Mouse (Mus musculus) kidney, adult 11 months (tissue): ENCODE data around the gene Fam81a.

ENCODE experiments used
- DNase-seq: peaks from one replicate; pipeline ENCODE4 v3.0.0; 2022

The Fam81a gene

DNA sequence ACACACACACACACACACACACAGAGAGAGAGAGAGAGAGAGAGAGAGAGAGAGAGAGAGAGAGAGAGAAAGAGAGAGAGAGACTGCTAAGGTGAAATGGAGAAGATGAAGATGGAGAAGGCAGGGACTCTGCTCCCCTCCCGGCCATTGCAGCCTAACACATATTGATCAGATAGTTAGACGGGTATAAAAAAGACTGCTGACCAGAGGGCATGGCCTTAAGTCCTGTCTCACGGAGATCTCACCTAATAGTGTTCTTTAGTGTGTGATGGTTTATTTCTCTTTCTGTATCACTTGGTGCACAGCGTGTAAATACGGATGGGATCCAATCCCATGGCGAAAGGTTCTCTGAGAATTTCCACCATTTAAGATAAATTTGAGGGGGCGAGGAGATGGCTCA is at the start of gene Fam81a:
TSS of gene Fam81a (minus strand) at position 101 of the 400 bp plus-strand sequence.
- DNase-seq = no peak

DNA sequence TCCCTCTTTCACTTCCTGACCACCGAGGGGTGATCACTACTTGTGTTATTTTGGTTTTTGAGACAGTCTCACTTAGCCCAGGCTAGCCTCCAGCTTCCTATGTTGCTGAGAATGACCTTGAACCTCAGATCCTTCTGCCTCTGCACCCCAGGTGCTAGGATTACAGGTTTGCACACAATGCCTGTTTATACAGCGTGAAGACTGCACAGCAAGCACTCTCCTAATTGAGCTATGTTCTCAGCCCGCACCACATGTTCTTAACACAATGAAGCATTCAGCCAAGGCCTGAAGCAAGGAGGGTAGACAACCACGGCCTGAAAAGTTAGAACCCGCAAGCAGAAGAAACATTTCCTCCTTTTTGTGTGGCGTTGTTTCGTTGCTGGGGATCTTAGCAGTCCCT is 40.3 kb upstream of the Fam81a start:
- no peak for DNase-seq

DNA sequence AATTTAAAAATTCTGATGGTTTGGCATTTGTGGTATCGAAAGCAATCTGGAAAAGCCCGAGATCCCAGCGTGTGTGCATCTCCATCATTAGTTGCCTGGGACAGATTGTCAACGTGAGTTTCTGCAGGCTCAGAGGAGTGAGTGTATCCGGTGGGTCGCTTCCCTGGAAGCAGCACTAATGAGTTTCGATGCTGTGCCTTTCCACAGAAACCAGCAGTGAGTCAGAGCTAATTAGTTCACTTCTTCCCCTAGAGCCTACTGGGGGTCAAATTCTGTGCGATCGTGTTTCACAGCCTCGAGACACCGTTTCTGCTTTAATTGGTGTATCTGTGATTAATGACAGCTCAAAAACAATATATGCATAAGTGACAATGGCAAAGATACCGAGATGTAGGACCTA is 39.4 kb upstream of the Fam81a start:
- no peak for DNase-seq

DNA sequence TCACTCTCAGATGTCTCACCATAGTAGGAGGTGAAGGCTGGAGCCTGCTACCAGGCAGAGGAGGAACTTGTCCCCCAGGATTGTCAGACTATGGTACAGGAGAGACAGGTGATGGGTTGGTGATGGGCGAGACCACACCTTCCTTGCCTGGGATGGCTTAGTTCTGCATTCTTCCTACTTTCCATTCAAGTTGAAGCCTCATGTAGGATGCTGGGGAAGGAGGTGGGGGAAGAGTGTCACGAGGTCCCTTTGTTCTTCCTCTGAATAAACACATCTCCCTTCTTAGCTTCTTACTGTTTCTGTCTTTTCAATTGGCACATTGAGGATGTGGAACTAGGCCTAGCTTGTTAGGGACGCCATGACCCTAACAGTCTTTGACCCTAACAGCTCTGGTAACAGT is 33.9 kb upstream of the Fam81a start:
- DNase-seq = no peak

DNA sequence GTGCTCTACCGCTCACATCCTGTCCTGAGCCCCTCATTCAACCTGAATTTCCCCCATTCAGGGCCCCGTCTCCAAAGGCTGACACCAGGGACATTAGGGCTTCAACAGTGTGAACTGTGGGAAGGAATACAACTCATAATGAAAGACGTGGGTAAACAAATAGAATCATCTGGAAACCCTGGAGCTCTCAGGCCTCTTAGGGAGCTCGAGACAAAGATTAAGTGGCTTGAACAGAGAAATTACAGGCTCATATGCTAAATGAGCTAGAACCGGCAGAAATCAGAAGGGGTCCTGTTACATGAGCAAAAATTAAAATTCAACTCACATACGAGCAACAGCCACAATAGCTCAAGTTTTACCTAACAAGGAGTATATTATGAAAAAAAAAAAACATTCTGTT is 32.5 kb upstream of the Fam81a start:
- no peak for DNase-seq

DNA sequence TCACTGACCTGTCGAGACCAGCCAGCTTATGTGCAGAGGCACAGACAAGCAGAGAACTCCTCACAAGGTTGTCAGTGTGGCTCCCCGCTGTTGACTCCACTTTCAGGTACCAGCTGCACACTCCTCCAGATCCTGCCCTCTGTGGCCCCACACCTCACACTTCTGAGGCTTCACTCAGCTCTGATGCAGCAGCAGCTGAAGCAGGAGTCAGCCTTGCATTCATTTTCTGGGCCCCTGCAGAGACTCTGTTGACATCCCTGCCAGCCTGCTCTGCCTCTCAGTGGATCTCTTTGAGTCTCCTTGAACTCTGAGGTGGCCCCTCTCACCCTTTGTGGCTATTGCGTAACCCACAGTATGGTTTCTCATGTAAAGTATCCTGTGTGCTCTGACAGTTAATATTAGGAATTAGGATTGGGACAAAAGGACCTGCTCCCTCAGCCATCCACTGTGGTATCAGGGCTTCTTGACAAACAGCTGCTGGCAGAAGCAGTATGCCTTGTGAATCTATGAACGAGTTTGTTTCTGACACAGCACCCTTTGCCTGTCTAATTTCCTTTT is 32.0 kb upstream of the Fam81a start:
- DNase-seq = no peak

DNA sequence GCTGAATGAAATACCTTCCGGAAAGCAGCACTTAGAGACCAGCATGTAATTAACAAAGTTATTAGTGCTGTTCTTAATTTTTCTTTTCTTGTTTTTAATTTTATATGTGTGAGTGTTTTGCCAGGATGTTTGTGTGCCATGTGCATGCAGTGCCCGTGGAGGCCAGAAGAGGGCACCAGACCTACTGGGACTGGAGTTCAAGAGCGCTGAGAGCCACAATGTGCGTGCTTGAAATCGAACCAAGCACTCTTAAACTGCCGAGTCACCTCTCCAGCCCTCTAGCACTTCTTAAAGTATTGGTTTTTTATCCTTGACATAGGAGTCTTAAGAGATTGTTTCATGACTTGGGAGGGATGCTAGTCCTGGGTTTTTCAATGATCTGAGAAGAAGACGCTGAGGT is 26.6 kb upstream of the Fam81a start:
- no peak for DNase-seq

DNA sequence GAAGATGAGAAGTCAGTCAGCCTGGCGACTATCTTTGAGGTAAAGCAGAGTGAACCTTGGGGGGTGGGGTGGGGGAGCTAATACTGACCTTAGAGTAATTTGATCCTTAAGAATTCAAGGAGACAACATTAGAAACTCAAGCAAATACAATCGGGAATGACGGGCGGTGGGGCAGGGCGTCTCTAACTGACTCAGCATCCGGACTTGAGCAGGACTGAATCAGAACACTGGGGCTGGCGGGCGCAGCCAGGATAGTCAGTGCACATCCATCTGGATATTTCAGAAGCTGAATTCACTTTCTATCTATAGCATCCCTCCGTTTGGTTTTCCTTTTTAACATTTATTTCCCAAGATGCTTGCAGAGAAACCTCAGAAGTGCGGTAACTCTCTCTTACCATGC is 17.7 kb upstream of the Fam81a start:
- no peak for DNase-seq

DNA sequence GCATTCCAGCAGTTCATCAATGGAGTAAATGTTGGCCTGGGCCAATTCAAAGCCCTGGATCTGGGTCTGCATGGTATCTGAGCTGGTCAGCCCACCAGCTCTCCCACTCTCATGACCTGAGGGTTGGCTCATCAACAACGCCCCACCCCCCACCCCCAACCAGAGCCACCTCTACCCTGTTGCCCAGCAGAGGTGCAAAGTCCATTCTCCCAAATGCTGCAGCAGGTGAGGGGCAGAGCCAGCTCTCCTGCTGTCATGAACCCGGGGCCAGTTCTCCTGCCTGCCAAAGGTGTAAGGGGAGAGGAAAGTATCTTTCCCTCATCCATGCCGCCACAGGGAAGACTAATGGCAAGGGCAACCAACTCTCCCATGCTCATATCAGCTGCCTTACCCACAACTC is 5.3 kb upstream of the Fam81a start:
- no peak for DNase-seq

DNA sequence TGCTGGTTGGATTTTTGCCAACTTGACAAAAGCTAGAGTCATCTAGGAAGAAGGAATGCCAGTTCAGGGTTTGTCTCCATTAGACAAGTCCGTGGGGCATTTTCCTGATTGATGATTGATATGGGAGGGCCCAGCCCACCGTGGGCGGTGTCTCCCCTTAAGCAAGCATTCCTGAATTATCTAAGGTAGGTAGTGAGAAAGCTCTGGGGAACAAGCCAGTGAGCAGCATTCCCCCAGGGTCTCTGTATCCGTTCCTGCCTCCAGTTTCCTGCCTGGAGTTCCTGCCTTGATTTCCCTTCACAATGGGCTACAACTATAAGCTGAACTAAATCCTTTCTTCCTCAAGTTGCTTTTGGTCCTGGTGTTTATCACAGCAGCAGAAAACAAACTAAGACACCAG is 3.1 kb upstream of the Fam81a start:
- DNase-seq = no peak

DNA sequence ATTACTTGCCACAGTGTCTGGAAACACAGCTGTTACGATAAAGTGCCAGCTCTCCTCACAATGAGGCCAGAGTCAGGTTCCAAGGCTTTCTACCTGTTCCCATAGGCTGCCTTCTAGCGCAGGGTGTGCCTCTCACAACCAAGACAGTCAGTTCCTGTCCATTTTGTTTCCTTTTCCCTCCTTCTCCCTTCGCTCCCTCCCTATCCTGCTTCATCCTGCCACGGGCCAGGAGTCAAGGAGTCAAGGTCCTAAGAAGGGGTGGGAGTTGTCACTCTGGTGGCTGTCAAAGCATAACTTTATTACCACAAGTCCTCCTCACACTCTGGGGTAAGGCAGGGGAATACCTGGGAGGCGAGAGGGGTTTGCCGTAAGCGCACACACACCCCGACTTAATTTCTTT is 966 bp upstream of the Fam81a start:
- peak; percentile 21 for DNase-seq

DNA sequence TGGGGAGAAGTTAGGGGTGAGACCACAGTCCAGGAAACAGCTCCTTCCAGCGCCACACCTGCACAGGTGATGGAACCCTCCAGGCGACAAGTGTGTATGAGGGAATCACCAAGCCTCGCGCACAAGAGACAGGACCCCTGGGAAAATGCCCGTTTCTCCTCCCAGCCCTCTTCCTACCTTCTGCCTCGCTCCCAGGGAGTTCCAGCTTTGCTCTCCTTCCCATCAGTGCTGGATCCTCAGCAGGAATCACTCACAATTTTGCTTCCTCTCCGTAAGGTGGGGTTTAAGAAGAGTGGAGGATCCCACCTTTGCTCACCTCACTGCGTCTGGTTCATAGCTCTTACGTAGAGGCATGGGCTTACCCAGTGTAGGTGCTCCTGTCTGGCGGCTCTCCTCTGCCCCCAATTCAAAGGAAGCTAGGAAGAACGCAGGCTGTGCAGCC is 454 bp downstream of the Fam81a start:
- DNase-seq = no peak

DNA sequence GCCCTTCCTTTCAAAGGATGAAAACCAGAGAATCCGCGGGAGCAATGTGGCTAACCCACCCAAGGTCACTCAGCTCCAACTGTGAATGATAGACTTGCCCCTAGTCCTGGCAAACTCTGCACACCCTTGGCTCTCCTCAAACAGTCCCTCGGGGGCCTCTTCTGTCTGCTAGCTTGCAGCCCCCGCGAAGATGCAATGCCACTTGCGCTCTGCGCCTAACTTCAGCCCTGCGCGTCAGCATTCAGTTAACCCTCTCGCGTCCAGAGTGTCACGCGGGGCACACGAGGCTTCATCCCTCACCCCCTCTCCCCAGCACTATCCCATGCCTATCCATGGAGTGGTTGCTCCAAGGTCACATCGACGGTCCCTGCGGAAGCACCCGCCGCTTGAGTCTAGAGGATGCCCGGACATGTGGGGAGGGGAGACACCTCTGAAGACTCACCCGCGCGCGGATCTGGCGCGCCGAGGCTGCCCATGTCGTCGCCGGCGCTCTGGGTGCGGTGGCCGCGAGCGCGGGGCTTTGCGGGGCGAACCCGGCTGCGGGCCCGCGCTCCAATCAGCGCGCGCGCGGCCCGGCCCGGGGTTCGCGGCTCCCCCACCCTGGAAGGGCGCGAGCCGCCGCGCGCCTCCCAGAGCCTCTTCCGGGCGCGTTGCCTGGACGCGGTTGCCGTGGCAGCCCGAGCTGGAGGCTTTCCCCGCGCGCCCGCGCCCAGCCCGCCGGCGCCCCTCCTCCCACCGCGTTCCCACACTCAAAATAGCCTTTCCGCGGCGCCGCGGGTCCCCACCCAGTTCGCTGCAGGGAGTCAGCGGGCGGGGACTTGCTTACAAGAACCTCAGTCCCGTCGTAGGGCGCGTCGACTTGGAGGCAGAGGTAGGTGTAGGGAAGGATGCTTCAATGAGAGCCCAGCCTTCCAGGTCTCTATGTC is 1.2 kb downstream of the Fam81a start:
- DNase-seq = peak; percentile 57

DNA sequence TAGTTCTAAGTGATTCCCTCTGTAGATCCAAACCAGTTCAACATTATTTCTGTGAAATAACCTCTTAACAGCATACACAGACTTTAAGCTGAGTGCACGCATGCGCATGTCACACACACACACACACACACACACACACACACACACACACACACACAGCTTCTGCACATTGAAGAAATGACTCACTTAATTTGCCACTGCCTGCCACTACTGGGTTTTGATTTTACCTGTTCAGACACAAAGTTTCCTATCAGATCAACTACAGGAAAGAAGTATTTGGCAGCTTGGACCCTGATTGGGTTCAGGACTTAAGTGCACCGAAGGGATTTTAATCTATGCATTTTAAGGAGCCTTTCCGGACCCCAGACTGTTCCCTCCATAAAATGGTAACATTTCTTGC is 2.0 kb downstream of the Fam81a start:
- DNase-seq = peak; percentile 7

DNA sequence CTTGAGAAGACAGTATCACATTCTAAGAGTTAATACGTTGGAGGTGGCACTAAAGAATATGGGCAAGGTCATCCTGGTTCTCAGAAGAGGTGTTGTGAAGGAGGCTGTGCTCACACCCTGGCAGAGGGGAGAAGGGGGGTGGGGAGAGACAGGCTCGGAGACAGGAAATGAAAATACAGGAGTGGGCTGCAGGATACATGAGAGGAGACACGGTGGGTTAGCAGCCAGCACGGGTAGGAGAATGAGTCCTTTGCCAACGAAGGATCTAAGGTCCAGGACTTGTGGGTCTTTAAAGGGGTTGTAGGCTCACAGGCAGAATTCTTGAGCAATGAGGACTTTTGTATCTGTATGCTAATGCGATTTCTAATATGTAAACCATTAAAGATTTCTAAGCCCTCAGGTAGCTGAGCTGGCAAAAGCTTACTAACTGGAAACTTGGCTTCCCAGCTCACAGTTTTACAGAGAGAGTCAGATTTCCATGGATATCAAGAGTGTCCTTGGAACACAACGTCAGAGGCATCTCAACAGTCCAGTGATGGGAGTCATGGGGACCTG is 3.0 kb downstream of the Fam81a start:
- peak; percentile 74 for DNase-seq

DNA sequence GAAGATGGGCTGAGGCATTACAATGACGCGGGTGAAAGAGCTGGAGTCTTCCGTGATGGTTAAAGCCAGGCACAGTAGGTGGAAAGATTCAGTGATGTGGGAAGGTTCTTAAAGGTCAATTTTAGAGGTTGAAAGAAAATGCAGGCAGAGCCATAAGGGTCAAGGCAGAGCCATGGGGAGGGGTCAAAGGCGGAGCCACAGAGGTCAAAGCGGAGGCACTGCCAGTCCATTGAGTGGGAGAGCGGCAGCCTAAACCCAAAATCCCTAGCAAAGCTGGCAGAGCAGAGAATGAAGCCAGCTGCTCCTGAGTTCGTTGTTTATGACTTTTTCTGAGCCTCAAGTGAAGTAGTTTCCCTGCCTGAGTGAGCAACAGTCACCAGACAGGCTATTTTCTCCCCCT is 3.8 kb downstream of the Fam81a start:
- DNase-seq = peak; percentile 67

DNA sequence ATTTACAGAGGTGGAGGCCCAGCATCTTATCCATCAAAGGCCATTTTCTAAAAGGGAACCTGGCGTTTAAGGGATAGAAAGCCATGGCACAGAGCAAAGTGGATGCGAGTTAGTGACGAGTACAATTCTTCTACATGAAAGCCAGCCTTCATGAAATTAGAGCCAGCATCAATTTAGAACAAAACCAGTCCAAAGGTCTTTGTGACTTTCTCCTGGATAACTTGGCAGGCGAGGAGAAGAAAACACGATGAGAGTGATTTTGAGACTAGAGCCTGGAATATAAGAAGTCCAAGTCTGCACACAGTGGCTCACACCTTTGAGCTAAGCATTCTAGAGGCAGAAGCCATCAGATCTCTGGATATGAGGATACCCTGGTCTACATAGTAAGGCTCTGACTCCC is 4.4 kb downstream of the Fam81a start:
- peak; percentile 22 for DNase-seq

DNA sequence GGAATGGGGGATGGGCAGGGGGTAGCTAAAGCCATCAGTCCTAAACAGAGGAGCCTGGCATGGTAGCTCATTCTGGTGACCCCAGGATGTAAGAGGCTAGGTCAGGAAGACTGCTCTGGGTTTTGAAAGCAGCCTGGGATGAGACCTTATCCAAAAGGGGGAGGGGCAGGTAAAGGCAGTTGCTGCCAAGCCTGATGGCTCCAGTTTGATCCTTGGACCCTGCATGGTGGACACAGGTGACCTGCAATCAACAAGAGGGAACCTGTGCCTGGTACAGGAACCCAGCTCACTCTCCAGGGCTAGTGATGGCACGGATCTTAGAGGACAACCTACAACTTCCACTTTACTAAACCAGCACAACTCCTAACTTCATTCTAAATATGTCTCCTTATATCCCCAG is 7.2 kb downstream of the Fam81a start:
- peak; percentile 14 for DNase-seq

DNA sequence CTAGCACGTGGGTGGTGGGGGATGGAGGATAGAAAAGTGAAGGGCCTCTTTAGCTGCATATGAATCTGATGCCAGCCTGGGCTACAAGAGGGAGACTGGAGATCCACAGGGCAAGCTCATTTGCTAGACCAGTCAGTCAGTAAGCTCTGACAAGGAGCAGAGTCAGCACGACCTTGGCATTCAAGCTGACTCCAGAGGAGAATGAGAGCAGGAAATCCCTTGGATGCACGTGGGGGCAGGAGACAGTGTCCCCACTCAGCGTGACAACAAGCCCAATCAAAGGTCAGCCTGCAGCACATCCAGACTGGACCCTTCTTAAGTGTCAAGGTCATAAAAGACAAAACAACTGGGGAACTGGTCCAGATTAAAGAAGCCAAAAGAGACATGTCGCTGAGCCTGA is 7.6 kb downstream of the Fam81a start:
- no peak for DNase-seq

DNA sequence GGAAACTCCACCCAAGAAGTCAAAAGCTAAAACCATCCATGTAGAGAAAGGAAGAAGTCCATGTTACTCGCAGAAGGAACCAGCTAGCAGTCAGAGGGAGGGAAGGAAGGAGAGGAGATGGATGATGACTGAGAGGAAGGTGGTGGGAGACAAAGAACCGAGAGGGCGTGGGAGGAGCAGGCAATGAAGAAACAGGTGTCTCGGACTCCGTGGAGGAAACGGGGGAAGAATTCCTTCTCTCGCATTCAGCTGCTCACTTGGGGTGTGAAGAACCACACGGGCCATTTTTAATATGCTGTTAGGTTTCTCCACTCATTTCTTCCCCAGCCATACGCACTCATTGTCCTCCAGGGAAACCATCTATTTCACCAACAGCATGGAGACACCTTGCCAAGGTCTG is 8.1 kb downstream of the Fam81a start:
- no peak for DNase-seq

DNA sequence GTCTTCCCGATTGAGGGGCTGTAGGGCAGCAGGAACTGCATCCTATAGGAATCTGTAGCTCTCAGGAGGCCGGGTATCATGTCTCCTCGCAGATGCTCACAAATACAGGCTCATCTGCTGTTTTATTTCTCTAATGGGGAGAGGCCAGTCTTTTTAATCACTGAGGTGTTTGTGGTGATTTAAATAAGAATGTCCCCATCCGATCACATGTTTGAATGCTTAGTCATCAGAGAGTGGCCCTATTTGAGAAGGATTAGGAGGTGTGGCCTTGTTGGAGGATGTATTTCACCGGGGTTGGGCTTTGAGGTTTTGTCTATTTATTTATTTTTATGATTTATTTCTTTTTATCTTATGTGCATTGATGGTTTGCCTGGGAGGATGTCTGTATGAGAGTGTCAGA is 11.6 kb downstream of the Fam81a start:
- no peak for DNase-seq

DNA sequence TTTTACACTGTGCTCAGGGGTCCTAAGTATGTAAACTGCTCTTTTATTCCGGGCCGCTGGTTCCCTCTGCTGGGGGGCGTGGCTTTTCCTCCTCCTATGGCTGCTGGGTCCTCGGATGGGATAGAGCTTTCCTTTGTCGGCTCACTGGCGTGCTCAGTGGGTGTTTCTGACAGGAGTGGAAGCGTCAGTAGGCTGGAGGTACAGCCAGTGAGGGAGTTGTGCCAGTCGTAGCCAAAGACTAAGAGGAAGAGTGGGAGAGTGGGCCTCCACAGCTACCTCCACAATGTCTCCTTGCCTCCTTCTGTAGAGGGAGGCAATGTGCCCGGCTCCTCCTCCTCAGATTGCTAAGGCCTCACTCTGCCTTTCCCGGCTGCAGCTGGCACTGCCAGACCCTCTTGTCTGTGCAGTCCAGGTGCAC is 30.5 kb downstream of the Fam81a start:
- no peak for DNase-seq

DNA sequence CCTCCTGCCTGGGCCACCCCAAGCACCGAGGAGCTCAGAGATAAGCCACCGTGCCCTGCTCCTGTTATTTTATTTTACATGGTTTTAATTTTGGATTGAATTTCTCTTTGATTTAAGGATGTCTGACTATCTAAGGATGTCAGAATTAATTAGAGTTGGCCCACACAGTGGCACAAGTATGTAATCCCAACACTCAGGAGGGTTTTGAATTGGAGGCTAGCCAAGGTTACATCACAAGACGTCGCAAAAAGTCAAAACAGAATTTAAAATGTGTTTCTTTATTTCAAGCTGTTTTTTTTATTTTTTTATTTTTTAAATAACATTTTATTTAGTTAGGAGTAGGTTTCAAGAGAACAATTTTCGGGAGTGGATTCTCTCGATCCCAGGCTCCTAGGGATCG is 31.5 kb downstream of the Fam81a start:
- DNase-seq = no peak

DNA sequence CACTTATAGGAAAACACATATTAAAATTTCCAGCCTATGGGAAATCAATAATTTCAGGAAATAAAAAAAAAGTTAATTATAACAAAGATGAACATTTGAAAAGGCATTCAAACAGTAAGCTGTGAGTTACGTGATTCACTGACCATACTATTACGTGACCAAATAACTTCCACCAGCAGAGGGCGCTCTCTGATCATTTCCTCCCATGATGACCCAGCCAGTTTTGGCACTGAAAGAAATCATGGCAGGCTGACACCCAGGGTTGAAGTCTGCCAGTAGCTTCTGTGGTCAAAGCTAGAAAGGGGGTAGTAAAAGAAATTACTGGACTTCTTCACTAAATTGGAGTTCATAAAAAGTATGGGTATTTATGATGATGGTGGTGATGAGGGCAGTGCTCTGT is 33.1 kb downstream of the Fam81a start:
- DNase-seq = peak; percentile 69
